Mouse (Mus musculus) urinary bladder, postnatal 4 days (tissue): ENCODE measurements at regions not wholly inside any gene's neighbourhood (a gene's known extent, or its start where the extent isn't known, plus 50 kb on each side); places are given as distances from the start of the nearest gene placed in this dataset.

ENCODE experiments used
- DNase-seq, 2 experiments: peaks; one replicate each; pipeline ENCODE4 v3.0.0; 2021 to 2022; ENCODE audit warnings: low spot score in 2 of 2

DNA sequence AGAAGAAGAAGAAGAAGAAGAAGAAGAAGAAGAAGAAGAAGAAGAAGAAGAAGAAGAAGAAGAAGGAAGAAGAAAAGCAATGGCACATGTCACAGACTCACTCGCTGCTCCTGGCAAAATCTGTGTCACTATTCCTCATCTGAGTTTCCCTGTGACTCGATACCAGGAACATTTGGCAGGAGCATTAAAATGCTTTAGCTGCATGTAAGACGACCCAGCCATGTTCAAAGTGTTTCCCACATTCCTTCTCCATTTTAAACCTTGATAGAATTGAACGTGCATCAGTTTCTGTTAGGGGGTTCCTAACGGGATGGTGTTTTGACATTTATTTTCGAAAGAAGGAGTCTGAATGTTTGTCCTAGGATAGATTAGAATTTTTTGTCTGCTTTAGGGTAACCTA is 51.2 kb upstream of the Pja2 start:
- DNase-seq: no peak

DNA sequence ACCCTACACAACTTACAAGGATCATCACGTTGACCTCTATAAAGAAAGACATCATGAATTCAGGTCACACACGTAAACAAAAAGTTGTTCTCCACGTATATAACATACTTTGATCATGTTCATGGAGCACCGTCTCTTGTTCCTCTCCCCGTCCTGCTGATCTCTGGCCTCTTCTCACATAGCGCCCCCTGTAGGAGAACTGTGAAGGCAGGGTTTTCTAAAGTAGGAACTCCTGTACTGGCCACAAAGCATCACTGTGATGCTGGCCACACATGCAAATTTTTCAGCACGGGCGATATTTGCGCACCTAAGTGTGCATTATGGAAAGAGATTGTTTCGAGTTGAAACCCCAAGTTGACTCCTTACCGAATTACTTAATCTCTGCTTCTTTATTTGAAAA is 51.9 kb upstream of the Pja2 start:
- DNase-seq: no peak

DNA sequence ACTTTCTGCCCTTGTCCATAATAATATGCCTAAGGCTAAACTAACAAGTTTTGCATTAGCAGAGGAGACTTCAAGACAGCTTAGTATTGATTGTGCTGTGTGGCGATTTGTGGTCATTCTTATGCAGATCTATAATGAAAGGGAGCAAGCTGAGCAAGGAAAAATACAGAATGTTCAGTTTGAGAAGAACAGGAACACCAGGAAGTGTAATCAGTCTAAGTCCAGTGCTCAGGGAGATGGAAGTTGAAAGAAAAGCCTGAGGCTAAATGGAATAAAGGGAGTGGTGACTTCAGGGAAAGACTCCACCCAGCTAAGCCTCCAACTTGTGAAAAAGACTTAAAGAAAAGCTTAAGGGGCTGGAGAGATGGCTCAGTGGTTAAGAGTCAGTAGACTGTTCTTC is 58.6 kb upstream of the Pja2 start:
- no peak for DNase-seq

DNA sequence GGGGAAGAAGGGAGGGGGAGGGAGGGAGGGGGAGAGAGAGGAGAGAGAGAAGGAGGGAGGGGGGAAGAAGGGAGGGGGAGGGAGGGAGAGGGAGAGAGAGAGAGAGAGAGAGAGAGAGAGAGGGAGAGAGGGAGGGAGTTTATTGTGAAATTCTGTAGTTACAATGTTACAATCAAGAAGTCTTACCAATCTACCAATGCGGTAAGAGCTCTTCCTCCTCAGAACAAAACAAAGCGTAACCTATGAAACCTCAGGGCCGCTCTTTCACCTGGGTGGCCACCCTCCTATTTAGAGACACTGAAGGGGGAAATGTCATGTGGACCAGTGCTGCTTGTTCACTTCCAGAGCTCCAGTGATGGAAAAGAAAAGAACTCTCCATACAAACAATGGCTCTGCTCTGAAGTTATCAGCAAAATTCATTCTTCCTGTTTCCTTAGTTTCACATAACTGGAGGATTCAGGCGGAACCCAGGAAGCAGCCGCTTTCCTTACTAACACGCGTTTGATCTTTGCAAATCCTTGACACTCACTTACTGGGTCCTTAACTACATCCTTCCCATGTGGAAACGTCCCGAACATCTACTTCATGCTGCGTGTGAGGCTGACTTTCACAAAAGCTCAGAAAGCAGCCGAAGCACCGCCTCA is 65.7 kb upstream of the Pja2 start:
- DNase-seq: no peak

DNA sequence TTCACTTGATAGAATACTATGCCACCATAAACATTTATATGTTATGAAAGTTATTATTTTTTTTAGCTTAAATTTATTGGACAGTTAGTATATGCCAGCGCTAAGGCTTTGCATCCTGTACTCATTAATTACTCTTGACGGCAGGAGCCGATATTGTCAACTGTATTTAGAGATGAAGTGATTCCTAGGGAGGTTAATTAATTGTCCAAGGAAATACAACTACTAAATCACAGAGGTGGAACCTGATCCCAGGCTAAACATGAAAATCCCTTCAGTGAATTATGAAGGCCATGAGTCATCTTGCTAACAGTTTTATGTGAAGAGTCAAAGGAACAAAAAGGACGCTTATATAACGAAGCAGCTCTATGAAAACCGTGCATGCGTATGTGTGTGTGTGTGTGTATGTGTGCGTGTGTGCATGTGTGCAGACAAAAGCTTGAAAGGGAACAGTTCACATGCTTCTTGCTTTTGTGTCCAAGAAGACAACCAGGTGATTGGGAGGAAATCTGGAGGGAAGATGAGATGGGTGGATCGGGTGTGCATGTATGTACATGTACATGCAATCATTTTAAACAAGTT is 66.5 kb upstream of the Pja2 start:
- DNase-seq: no peak

DNA sequence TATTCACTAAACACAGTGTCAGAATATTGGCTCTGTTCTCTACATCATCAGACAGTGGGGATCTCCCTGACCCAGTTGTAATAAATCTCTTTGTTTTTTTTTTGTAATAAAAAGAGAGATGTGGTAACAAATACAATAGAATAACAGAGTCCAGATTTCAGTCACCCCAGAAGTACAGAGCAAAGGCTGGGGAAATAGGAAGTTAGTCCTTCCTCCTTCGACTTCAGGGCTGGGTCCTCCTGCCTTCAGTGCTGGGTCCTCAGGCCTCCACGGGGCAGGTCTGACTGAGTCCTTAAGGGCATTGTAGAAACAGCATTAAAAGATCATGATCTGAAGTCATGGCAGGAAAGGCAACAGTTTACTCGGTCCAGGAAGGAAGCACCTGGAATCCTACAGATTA is 67.0 kb upstream of the Pja2 start:
- no peak for DNase-seq

DNA sequence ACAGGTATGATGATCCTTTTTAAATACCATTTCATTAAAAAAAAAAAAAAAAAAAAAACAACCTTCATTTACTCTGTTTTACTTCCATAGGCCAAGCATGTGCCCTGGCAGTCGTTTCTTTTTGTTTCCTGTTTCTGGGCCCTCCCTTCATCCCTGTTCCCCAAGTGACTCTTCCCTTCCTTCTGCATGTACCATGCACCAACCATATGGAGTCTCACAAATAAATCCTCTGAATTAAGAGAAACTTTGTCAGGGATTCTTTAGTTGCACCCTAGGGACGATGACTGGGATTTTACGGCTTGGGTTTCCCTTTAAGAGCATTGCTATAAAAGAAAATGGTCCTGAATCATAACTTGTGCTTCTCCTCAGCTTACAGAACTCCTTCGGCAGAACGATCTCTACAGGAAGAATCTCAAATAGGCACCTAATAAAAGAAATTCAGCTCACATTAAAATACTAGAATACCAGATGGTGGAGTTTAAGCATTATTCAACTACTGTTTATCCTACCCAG is 75.1 kb upstream of the Pja2 start:
- no peak for DNase-seq

DNA sequence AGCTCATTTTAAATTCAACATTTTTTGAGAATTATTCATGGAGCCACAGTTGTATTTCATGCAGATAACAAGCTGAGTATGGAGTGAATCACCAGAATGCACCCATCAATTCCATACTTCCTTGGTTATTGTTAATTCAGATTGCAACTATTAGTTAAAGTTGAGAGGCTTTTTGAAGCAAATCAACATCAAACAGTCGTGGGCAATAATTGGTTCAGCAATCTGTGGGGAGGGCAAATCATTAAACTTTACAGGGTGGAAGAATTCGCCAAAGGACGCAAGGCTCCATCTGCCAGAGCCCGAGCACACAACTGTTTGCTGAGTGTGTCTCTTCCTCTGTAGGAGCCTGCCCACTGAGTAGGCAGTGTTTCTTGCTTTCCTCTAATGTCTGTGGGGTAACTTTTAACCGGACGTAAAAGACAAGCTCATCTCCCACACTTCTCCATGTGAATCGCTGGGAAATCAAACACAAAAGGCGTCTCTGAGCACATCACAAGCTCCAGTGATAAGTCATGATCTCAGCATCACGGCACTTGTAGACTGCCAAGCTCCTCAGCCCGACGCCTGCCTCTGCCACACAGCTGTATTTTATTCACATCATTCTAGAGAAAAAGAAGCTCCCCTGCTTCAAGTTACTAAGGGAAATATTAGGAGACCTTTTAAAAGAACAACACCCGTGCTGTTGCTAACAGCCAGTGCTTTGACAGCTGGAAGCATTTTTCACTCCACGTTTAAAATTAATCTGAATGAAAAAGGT is 75.7 kb upstream of the Pja2 start:
- DNase-seq: no peak

DNA sequence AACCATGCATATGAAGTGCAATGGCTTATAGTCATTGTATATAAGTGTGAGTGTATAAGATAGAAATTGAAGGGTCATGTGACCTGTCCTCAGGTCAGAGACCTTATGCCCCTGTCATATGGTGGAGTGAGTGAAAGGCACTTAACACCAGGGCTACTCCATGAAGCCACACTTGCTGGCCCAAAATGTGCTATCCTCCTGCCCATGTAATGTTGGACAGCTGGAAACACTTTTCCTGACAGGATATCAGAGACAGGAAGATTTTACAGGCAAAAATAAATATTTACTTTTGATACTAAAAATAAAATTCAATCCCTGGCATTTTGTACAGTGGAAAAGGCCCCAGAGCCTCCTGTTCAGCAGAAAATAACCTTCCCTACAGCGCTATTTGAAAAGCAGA is 94.1 kb upstream of the Pja2 start:
- no peak for DNase-seq

DNA sequence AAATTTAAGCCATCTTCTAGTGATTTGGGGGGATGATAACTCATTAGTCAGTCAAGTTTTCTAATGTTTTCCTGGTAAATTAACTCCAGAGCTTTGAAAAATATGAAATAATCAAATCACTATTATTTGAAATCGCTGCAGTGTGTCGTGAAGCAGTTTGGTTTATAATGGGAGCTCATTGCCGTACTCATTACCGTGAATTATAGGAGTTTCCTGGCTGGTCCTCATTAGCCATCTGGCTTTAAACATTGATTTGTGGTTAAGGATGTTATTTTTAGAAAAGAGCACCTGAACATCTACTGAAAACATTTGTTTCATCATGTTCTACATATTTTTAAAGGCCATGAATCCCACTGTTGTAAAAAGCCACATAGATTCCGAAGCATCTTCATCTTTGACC is 94.8 kb upstream of the Pja2 start:
- no peak for DNase-seq

DNA sequence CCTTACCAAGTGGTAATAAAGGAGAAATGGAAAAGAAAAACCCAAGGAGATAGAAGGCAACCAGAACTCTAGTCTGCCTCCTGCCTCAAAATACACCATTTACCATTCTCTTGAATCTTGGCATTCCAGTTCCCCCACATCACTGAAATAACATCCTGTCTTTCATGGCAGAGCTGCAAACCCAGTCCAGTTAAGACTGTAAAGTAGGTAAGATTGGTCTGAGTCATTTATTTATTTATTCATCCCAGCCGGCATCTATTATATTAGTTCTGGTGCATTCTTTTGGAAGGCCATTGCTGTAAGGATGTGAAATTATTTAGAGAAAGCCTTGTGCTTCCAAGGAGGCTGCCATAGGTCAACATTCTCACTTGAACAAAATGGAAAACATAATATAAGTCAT is 107.9 kb upstream of the Pja2 start:
- DNase-seq: no peak

DNA sequence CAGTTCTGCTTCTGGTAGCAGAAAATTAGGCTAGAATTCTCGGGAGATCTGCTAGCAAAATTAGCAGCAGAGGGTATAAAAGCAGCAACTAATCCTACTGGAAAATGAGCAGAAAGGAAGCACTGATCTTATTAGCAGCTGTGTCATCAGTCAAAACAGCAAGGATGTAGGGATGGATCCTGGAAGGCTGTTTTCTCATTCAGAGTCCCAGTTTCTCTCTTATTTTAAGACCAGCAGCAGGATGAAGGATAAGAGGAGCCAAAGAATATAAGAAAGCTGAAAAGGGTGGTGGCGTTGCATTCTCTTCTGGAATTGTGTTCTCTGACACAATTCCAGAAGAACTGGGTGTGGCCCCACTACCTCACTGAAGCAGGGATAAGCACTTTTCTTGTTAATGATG is 123.0 kb upstream of the Pja2 start:
- DNase-seq: no peak

DNA sequence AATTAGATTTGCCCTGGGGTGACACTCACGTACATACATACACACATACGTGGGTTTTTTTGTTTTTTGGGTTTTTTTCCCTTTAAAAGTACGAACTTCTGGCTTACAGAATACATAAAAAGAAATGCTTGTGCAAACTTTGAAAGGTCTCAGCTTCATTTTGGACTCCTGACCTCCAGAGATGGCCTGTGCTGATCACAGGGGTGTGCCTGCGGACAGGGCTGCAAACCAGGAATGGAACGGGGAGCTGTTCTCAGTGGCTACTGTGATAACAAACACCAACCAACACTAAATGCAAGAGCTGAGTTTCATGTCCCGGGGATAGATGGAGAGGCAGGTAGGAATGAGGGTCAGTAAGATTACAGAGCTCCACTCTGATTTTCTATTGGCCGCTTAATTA is 134.3 kb upstream of the Man2a1 start:
- no peak for DNase-seq

DNA sequence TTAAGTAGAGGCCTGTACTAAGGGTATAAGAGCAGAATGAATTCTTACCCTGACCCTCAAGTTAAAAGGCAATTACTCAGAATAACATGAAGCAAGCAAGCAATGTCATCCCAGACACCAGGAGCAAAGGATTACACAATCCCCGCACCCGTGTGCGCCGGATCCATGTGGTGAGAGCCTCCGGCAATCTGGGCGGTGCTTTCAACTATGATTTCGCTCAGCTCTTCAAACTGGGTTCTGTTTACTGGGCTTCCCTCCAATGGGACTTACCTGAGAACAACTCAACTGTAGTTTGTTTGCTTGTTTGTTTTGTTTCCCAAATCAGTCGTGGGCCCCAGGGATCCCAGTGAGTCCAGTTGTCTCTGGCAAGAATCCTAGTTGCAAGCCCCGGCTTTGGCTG is 133.8 kb upstream of the Man2a1 start:
- no peak for DNase-seq

DNA sequence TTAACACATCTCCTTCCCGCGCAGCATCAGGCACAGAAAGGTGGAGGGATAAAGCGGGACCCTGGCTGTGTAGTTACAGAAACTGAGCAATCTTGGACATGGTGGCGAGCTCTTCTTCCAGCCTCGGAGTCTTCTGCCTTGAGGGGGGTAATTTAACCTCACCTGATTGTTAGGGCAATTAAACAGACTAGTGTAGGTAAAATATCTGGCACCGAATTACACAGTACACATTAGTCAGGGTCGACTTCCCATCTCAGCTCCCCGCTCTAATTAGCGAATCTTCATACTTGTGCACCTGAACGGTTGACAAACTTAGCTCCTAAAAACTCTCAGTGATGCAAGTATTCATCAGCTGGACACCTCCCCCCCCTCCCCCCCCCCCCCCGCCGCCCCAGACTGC is 133.2 kb upstream of the Man2a1 start:
- DNase-seq: no peak

DNA sequence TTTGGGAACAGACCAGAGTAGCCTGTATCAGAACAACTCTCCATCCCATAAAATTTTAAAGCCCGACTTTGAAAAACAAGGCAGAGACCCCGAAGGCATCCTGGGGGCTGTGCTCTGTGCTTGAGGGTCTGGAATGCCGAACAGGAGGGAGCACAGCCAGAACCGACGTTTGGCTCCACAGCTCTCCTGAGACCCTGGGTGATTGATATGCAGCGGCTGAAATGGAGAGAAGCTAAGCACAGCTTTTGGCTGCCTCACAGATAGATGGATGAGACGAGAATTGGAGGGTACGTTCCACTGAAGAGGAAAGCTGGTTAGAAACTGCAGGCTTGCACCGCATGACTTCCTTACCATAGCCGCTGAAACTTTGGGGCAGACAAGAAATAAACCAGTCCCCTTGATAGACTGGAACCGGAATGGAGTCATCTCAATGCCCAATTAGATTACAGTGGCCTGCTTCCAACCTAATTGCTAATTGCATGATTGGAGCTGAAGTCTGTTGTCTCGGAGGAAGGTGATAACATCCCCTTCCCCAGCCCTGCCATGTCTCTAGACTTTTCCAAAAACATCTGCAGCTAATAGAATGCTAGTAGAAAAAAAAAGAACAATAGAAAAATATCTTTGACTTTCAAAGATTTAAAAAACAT is 130.7 kb upstream of the Man2a1 start:
- no peak for DNase-seq

DNA sequence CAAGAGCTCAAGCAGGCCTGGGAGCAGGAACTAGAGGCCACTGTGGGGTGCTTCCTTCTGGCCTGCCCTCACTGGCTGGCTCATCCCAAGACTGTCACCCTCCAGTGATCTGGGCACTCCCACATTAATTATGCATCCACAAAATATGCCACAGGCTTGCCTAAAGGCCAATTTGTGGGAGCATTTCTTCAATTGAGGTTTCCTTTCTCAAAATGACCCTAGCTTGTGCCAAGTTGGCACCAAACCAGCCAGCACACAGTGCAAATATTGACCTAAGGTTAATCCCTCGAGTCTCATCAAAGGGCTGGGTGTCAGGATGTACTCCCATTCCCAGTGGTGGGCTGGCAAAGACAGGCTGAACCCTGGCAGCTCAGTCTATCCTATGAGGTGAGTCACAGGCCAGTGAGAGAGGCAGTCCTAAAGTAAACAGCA is 119.9 kb upstream of the Man2a1 start:
- DNase-seq: no peak

DNA sequence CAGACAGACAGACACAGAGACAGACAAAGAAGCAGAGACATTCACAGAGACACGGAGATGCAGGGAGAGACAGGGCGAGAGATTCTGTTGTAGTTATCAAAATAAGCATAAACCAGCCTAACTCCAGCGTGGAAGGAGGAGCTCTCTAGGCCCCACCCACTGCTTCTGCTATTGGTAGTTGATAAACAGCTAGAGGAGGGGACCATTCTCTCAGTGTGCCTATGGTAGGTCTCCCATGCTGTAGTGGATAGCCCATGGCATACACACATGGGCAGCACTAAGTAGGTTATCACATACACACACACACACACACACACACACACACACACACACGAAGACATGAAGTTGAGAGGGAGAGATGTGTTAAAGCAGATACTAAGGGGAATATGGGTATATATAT is 115.7 kb upstream of the Man2a1 start:
- no peak for DNase-seq

DNA sequence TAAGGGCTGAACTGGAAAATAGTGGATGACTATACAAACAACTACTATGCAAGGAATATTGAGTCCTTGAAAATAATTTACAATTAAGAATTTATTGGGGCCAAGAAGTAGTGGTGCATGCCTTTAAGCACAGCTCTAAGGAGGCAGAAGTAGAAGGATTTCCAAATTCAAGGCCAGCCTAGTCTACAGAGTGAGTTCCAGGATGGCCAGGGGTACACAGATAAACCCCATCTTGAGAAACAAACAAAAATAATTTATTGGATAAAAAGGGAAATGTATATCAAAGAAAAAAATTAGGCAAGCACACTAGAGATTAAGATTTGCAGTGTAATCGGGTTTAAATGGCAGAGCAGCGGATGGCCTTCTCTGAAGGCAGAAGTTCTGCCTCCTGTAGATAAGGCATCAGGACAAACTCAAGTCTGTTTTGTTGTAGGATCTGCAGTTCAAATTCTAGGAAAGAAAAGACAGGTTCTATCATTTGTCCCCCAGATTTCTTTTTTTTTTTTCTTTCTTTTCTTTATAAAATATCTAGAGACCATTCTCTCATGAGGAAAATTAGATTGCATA is 110.7 kb upstream of the Man2a1 start:
- no peak for DNase-seq

DNA sequence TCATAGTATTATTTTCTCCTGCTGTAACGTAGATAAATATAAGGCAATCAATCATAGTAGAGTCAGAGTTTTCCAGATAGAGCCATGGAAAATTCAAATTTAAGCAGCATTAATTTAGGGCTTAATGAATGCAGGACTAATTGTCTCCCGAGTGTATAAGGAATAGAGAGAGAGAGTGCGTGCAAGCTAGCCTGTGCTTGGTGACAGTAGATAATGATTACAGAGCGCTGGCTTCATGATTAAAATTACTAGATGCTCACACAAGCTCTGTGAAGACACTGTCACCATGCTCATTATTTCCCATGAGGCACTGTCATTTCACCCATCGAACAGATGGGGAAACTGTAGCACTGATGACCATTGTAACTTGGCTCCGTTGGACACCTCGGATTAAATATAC is 109.9 kb upstream of the Man2a1 start:
- no peak for DNase-seq

DNA sequence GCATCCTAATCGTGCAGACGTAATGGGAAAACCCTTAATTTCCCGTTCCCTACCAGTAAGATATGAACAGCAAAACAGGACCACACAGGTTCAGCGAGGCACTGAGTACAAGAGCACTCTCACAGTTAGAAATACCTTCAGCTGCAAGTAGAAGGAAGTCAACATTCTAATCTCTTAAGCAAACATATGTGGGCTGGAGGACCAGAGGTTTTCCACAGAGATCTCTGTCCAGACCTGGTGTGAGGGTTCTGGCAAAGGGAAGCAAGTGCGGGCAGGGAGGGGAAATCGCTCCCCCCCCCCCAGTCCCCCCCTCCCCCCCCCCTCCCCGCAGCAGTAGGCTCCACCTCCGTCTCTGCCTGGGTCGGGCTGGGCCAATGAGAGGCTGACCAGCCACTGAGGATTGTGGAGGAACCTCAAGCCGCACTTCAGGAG is 108.6 kb upstream of the Man2a1 start:
- DNase-seq: no peak

DNA sequence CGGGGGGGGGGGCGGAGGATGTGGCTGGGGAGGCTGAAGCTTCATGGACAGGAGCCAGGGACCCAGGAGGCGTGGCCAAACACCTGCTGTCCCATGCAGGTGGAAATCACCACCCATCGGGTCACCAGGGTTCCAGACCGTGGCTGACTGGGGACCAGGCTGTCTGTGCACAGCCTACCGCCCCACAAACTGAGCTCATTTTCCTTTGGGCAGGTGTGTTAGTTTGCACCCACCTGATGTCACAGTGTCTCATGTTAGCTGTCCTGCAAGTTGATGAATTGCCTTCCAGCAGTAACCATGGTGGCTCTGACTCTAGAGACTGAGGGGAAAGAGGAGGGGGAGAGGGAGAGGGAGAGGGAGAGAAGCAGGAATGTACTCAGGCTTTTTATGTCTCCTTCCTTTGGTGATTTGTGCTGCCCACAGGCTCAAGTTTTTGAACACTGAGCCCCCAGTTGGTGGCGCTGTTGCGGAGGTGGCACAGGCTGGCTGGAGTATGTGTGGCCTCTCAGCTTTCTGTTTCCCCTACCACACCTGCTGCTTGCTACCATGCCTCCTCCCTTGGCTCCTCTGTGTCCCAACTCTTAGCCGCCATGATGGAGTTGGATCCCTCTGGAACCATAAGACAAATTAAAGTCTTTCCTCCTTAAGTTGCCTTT is 107.8 kb upstream of the Man2a1 start:
- DNase-seq: no peak
